ENCODE assay signal across 19 mouse cellular contexts in the genomic region with DNA sequence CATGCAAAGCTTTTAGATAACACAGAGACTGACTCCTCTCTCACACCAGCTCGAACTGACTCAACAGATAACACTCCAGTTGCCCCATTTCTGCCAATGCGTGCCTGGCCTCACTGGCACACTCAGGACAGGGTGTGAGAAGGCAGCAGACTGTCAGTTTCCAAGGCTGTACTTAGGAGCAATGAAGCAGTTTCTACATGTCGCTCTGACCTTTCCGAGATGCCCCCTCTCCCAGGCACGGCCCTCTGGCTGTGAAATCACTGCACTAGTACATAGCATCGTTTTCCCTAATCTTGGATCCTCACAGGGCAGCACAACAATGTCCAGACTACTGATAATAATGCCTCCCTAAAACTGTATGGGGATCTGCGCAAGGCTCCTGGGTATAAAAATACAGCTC.
"Had no signal": no experiment of that assay in that cellular context is flagged by ENCODE, and none has a peak within 500 bp of the region (broad histone marks: within the 10 kb centered on the region; RNA-seq: fewer than 3 reads in every experiment).

No protein-coding gene starts in this region.

- H3K4me2 ChIP-seq: liver, embryonic 13.5 days; neural tube, embryonic 12.5 days; neural tube, embryonic 15.5 days had no signal

- H3K36me3 ChIP-seq: liver, embryonic 13.5 days had no signal

- H3K9ac ChIP-seq: liver, embryonic 13.5 days; neural tube, embryonic 12.5 days; neural tube, embryonic 15.5 days had no signal

- DNase-seq: kidney, adult 2 months; kidney, postnatal 25 days; layer of hippocampus, adult 9-11 months; liver, embryonic 13.5 days; lung, adult 2 months; lung, postnatal 14 days; lung, postnatal 4 days; midbrain, embryonic 14.5 days; right cerebral cortex, adult 18-20 months; right cerebral cortex, postnatal 14 days; right cerebral cortex, postnatal 4 days; thymus, adult 18-20 months; thymus, postnatal 36 days had no signal

- H3K4me1 ChIP-seq: liver, embryonic 13.5 days had no signal

- H3K27ac ChIP-seq: kidney, postnatal 0 days; layer of hippocampus, adult 2 months; liver, embryonic 13.5 days; midbrain, embryonic 10.5 days; neural tube, embryonic 12.5 days; neural tube, embryonic 15.5 days; stomach, postnatal 0 days had no signal

- H3K4me3 ChIP-seq: layer of hippocampus, adult 2 months; liver, embryonic 13.5 days; midbrain, embryonic 10.5 days; neural tube, embryonic 12.5 days; neural tube, embryonic 15.5 days had no signal

- H3K9me3 ChIP-seq: liver, embryonic 13.5 days; midbrain, embryonic 10.5 days; neural tube, embryonic 12.5 days; neural tube, embryonic 15.5 days had no signal

- H3K27me3 ChIP-seq: liver, embryonic 13.5 days; neural tube, embryonic 15.5 days had no signal
